Mouse (Mus musculus) heart, postnatal 0 days (tissue): ENCODE measurements around the gene Ptx4. TPM values are rescaled to one million over a fixed set of nuclear protein-coding genes. Genes with fewer than 3 reads are reported as not detected.

Experiments used
- ATAC-seq: fragments of 200-750 bp; cut with Nextera tagmentation; 2 replicates; pipeline ENCODE4 v1.8.0; 2017; ENCODE audit warnings: low read depth, moderate number of reproducible peaks, moderate library complexity; ENCODE audit not compliant: insufficient read depth
- DNase-seq: peaks from one replicate; pipeline ENCODE4 v3.0.0-alpha.2; 2016; ENCODE audit warnings: low spot score
- H3K27ac ChIP-seq: fragments of 300-500 bp; sonication (generic); 2 replicates; pipeline ENCODE4 v1.5.1; 2014; ENCODE audit warnings: low read depth, mild to moderate bottlenecking
- H3K27me3 ChIP-seq: fragments of 300-500 bp; sonication (generic); 2 replicates; pipeline ENCODE4 v1.6.1; 2014; ENCODE audit warnings: low read length, mixed read lengths; ENCODE audit not compliant: control insufficient read depth, insufficient read depth
- H3K36me3 ChIP-seq: fragments of 300-500 bp; sonication (generic); replicated peaks from 2 replicates; pipeline ENCODE4 v1.6.1; 2014; ENCODE audit warnings: low read length, mixed read lengths; ENCODE audit not compliant: control insufficient read depth, insufficient read depth
- H3K4me1 ChIP-seq: fragments of 300-500 bp; sonication (generic); 2 replicates; pipeline ENCODE4 v1.6.1; 2014; ENCODE audit warnings: antibody characterized with exemption; ENCODE audit not compliant: control insufficient read depth, insufficient read depth
- H3K4me2 ChIP-seq: fragments of 300-500 bp; sonication (generic); 2 replicates; pipeline ENCODE4 v1.6.1; 2014; ENCODE audit warnings: low read depth, mild to moderate bottlenecking, low read length, moderate library complexity
- H3K4me3 ChIP-seq: fragments of 300-500 bp; sonication (generic); 2 replicates; pipeline ENCODE4 v1.5.1; 2014; ENCODE audit warnings: low read depth, low read length
- H3K9ac ChIP-seq: fragments of 300-500 bp; sonication (generic); replicated peaks from 2 replicates; pipeline ENCODE4 v1.6.1; 2014; ENCODE audit warnings: low read depth, low read length, mixed read lengths
- H3K9me3 ChIP-seq: fragments of 300-500 bp; sonication (generic); replicated peaks from 2 replicates; pipeline ENCODE4 v1.6.1; 2016; ENCODE audit warnings: low read length; ENCODE audit not compliant: control insufficient read depth
- CTCF ChIP-seq: IDR thresholded peaks from 2 replicates; pipeline ENCODE4 v1.5.1; 2016; ENCODE audit warnings: antibody characterized with exemption, control low read depth, low read depth
- EP300 ChIP-seq: IDR thresholded peaks from 2 replicates; pipeline ENCODE4 v1.6.1; 2016; ENCODE audit warnings: antibody characterized with exemption, low read depth
- WGBS: fragments of 180-500 bp; shearing (Covaris S2); extraction: QIAGEN DNeasy Blood & Tissue Kit; methylation state at CpG from one replicate; pipeline ENCODE4 v1.1.7; 2014; 5-methylcytosine and 5-hydroxymethylcytosine counted together
- polyA plus RNA-seq: library from polyadenylated mRNA; unstranded; fragments of >200 nt; fragmentation: Nextera tagmentation; extraction: Ambion mirVana; gene quantifications from 2 replicates; pipeline ENCODE4 v1.2.1, GENCODE M21; 2015
- total RNA-seq: library from RNA; depleted of rRNA; stranded (reverse); fragments of >200 nt; gene quantifications from 2 replicates; pipeline ENCODE4 v1.2.3, GENCODE M21; 2014; ENCODE audit warnings: low replicate concordance

Gene Ptx4
- total and polyA plus RNA-seq, 2 experiments from 2014 or later: 0.22 TPM; not detected in 1

GRCm38 (mm10) chr17:25082081-25082847 lies 38.3 kb upstream of the Ptx4 start:
- peak overlapping the region; percentile 85 for H3K27ac ChIP-seq
- no peaks in the 10 kb centered on the region for H3K9me3 ChIP-seq
- H3K27me3 ChIP-seq: no peaks in the 10 kb centered on the region
- TF ChIP-seq EP300 (no peak; the same call in 1 of the 2 replicates), CTCF (peak; percentile 44)
- peaks cover 41% of the 10 kb centered on the region for H3K4me1 ChIP-seq
- H3K9ac ChIP-seq: peak overlapping the region; percentile 3; the same call in 1 of the 2 replicates
- H3K4me3 ChIP-seq: no peak overlapping the region
- DNase-seq (peak; percentile 61), ATAC-seq (peak; percentile 49)
- no peaks in the 10 kb centered on the region; the same call in 1 of the 2 replicates for H3K36me3 ChIP-seq
- 27% methylated on average over 14 of the region's 14 CpGs for WGBS
- H3K4me2 ChIP-seq: peak overlapping the region; percentile 33

DNA sequence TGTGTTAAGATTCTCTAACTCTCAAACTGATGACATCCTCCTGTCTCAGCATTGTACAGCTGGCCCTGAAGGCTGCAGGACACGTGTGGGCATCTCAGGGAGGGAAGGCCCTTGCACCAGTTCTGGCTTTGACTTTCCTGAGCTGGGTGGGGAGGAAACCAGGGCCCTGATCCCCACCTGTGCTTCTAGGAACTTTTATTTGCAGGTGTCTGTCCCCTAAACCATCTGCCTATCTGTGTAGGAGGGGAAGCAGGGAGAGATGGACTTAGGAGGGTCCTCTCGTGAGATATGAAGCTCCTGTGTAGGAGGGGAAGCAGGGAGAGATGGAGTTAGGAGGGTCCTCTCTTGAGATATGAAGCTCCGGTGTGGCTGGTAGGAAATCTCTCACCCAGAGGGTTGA lies 37.7 kb upstream of the Ptx4 start:
- Histone ChIP-seq H3K4me1 (peaks cover 38% of the 10 kb centered on the region), H3K4me2 (0 out of 2 replicates have a peak overlapping the region, but pooled peaks have one; percentile 3), H3K9ac (no peak overlapping the region; the same call in 1 of the 2 replicates), H3K4me3 (no peak overlapping the region), H3K27ac (peak overlapping the region; percentile 85), H3K27me3 (no peaks in the 10 kb centered on the region), H3K9me3 (no peaks in the 10 kb centered on the region), H3K36me3 (no peaks in the 10 kb centered on the region; the same call in 1 of the 2 replicates)
- DNase-seq (no peak), ATAC-seq (no peak)
- WGBS: 34% methylated on average over 3 of the region's 3 CpGs
- no peak for TF ChIP-seq EP300

DNA sequence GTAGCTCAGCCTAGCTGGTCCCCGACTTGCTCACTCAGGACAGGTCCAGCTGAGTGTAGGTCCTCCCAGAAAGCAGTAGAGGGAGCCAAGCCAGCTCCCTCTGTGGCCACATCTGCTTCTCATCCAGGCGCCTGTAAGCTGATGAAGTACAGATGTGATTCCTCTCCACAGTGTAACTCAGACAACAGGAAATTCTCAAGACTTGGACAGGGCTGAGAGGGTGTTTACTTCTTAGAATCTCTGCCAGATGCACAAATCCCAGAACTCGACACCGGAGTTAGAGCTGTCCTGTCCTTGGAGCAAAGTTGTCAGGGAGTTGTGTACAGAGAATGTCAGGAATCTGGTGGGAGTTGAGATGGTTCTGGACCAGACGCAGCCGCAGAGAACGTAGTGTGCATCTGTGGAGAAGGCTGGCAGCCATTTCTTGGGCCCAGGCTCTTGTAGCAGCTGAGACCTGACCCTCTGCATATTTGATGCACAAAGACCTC lies 37.1 kb upstream of the Ptx4 start, which contains the start of gene Tmem204:
Gene Tmem204, minus strand, starts transcription at position 148 of the 488 bp plus-strand sequence.
- H3K27me3 ChIP-seq: no peaks in the 10 kb centered on the region
- 0 out of 2 replicates have a peak within 1 kb of the TSS, but pooled peaks have one; percentile 33 for H3K4me2 ChIP-seq
- no peak within 1 kb of the TSS for H3K4me3 ChIP-seq
- WGBS: 3% methylated on average over 7 of the region's 7 CpGs
- H3K9me3 ChIP-seq: no peaks in the 10 kb centered on the region
- H3K9ac ChIP-seq: no peak within 1 kb of the TSS; the same call in 1 of the 2 replicates
- H3K36me3 ChIP-seq: no peaks in the 10 kb centered on the region; the same call in 1 of the 2 replicates
- H3K27ac ChIP-seq: peak within 1 kb of the TSS; percentile 85
- peak; percentile 77 for ATAC-seq
- H3K4me1 ChIP-seq: peaks cover 32% of the 10 kb centered on the region; the same call in 1 of the 2 replicates
- 0 out of 2 replicates have a peak, but pooled peaks have one; percentile 55 for TF ChIP-seq EP300
- TF ChIP-seq CTCF: peak; percentile 61
- peak; percentile 91 for DNase-seq

GRCm38 (mm10) chr17:25084835-25085385 lies 35.6 kb upstream of the Ptx4 start:
- ATAC-seq (no peak), DNase-seq (no peak)
- H3K27ac ChIP-seq: no peak overlapping the region
- peaks cover 29% of the 10 kb centered on the region; the same call in 1 of the 2 replicates for H3K4me1 ChIP-seq
- TF ChIP-seq EP300: no peak
- no peak for TF ChIP-seq CTCF
- H3K27me3 ChIP-seq: no peaks in the 10 kb centered on the region
- no peak overlapping the region for H3K4me2 ChIP-seq
- no peak overlapping the region for H3K4me3 ChIP-seq
- peaks cover 4% of the 10 kb centered on the region; the same call in 1 of the 2 replicates for H3K36me3 ChIP-seq
- no peaks in the 10 kb centered on the region for H3K9me3 ChIP-seq
- no peak overlapping the region for H3K9ac ChIP-seq
- 80% methylated on average over 13 of the region's 13 CpGs for WGBS

DNA sequence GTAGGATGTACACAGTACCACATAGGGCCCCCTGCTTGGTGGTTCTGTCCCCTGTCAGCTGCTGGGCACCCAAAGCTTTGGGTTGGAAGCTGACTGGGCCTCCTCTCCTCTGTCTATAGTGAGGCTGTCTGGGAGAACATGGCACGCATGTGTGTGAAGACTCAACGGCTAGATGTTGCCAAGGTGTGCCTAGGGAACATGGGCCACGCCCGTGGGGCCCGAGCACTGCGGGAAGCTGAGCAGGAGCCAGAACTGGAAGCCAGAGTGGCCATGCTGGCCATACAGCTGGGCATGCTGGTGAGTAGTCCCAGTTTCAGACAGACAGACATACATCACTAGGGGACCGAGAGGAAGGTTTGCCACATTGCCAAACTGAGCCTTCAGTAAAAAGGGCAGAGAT lies 33.8 kb upstream of the Ptx4 start:
- TF ChIP-seq CTCF (no peak), EP300 (no peak)
- Histone ChIP-seq H3K27ac (no peak overlapping the region), H3K4me2 (no peak overlapping the region), H3K9ac (no peak overlapping the region), H3K9me3 (no peaks in the 10 kb centered on the region), H3K27me3 (no peaks in the 10 kb centered on the region), H3K4me1 (peaks cover 24% of the 10 kb centered on the region; the same call in 1 of the 2 replicates), H3K36me3 (peaks cover 4% of the 10 kb centered on the region), H3K4me3 (no peak overlapping the region)
- ATAC-seq (no peak), DNase-seq (no peak)
- WGBS: 85% methylated on average over 7 of the region's 7 CpGs
